In the genomic region with DNA sequence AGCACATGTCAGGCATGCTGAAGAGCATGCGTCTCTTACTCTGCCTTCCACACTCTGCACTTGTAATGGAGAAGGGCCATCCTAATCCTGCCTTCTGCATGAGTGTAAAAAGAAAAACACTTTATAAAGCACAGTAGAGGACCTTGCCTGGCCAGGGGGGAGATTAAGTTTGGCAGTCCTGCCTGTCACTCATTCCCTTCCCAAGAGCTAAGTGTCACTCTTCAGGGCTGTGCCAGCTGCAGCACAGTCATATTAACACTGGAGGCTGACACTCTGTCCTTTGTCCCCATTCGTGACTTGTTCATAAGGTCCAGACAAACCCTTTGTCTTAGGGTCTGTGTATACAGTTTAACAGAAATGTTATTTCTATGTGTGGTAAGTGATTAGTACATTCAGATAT, we compare ENCODE assay signal across 20 mouse cellular contexts.
"Had no signal": no experiment of that assay in that cellular context is flagged by ENCODE, and none has a peak within 500 bp of the region (broad histone marks: within the 10 kb centered on the region; RNA-seq: fewer than 3 reads in every experiment).

No protein-coding gene starts in this region.

- H3K27me3 ChIP-seq: kidney, embryonic 15.5 days; limb, embryonic 12.5 days; liver, embryonic 13.5 days; neural tube, embryonic 13.5 days; stomach, embryonic 15.5 days had no signal

- H3K4me2 ChIP-seq: kidney, embryonic 15.5 days; limb, embryonic 12.5 days; liver, embryonic 13.5 days; midbrain, embryonic 11.5 days; neural tube, embryonic 13.5 days; stomach, embryonic 15.5 days had no signal

- H3K9ac ChIP-seq: kidney, embryonic 15.5 days; limb, embryonic 12.5 days; liver, embryonic 13.5 days; neural tube, embryonic 13.5 days; stomach, embryonic 15.5 days had no signal

- H3K4me3 ChIP-seq: kidney, embryonic 15.5 days; left cerebral cortex, adult 2 months; limb, embryonic 12.5 days; liver, embryonic 13.5 days; myocyte; neural tube, embryonic 13.5 days; stomach, embryonic 15.5 days had no signal

- H3K4me1 ChIP-seq: kidney, embryonic 15.5 days; liver, embryonic 13.5 days; neural tube, embryonic 13.5 days; stomach, embryonic 15.5 days had no signal

- H3K27ac ChIP-seq: kidney, embryonic 15.5 days; left cerebral cortex, adult 2 months; limb, embryonic 12.5 days; liver, embryonic 13.5 days; neural tube, embryonic 13.5 days; stomach, embryonic 15.5 days had no signal

- H3K9me3 ChIP-seq: kidney, embryonic 15.5 days; limb, embryonic 12.5 days; liver, embryonic 13.5 days; neural tube, embryonic 13.5 days; stomach, embryonic 15.5 days had no signal

- DNase-seq: kidney, adult 8-10 months; kidney, postnatal 10 days; kidney, postnatal 36 days; layer of hippocampus, postnatal 36 days; liver, embryonic 13.5 days; lung, adult 2 months; lung, postnatal 14 days; lung, postnatal 4 days; midbrain, embryonic 14.5 days; retina, postnatal 1 day; right cerebral cortex, postnatal 25 days; spleen, adult 18-20 months; thymus, postnatal 25 days had no signal
